Comparison of ENCODE assay signal across 8 mouse cellular contexts in genomic region chr7:99139841-99140491, GRCm38 (mm10). TPM values are rescaled to one million over a fixed set of nuclear protein-coding genes. Genes with fewer than 3 reads are reported as not detected.
DNase-seq lines count a peak whose midpoint lies in the region; ATAC-seq lines count a peak whose summit lies in the region.

No protein-coding gene starts in this region.

- H3K27me3 ChIP-seq in lung, embryonic 15.5 days, result no peaks in the 10 kb centered on the region
- H3K27me3 ChIP-seq in hindbrain, embryonic 11.5 days (ENCODE audit: control insufficient read depth, insufficient read depth, low read length), result no peaks in the 10 kb centered on the region
- no peaks in the 10 kb centered on the region for H3K27me3 ChIP-seq in liver, embryonic 16.5 days (ENCODE audit: control insufficient read depth, insufficient read depth, low read depth, low read length)
- no peaks in the 10 kb centered on the region for H3K27me3 ChIP-seq in stomach, embryonic 16.5 days (ENCODE audit: control insufficient read depth, insufficient read depth, low read length)

- H3K4me1 ChIP-seq in lung, embryonic 15.5 days, result peaks cover 26% of the 10 kb centered on the region
- peaks cover 6% of the 10 kb centered on the region for H3K4me1 ChIP-seq in brown adipose tissue, adult 24 weeks (ENCODE audit: control insufficient read depth, insufficient read depth, insufficient read length, low read length)
- no peaks in the 10 kb centered on the region; the same call in 1 of the 2 replicates for H3K4me1 ChIP-seq in hindbrain, embryonic 11.5 days (replicated peaks; ENCODE audit: control insufficient read depth, insufficient read depth, low read length)
- H3K4me1 ChIP-seq in liver, embryonic 16.5 days (ENCODE audit: control insufficient read depth, low read depth, low read length), result peaks cover 23% of the 10 kb centered on the region
- peaks cover 14% of the 10 kb centered on the region for H3K4me1 ChIP-seq in stomach, embryonic 16.5 days (ENCODE audit: control insufficient read depth, insufficient read depth, low read length)

- WGBS in lung, embryonic 15.5 days, result under 1% methylated on average over 13 of the region's 13 CpGs
- under 1% methylated on average over 13 of the region's 13 CpGs for WGBS in hindbrain, embryonic 11.5 days
- 1% methylated on average over 13 of the region's 13 CpGs for WGBS in liver, embryonic 16.5 days (ENCODE audit: insufficient replicate concordance)
- WGBS in stomach, embryonic 16.5 days, result under 1% methylated on average over 13 of the region's 13 CpGs

- no peaks in the 10 kb centered on the region for H3K36me3 ChIP-seq in lung, embryonic 15.5 days
- H3K36me3 ChIP-seq in hindbrain, embryonic 11.5 days (ENCODE audit: control insufficient read depth, insufficient read depth, low read length), result no peaks in the 10 kb centered on the region
- H3K36me3 ChIP-seq in liver, embryonic 16.5 days (ENCODE audit: control insufficient read depth, insufficient read depth), result no peaks in the 10 kb centered on the region
- no peaks in the 10 kb centered on the region for H3K36me3 ChIP-seq in stomach, embryonic 16.5 days (ENCODE audit: control insufficient read depth, insufficient read depth, low read length)

- peak overlapping the region; percentile 74 for H3K9ac ChIP-seq in lung, embryonic 15.5 days
- H3K9ac ChIP-seq in hindbrain, embryonic 11.5 days (ENCODE audit: low read depth, low read length), result peak overlapping the region; percentile 82
- H3K9ac ChIP-seq in liver, embryonic 16.5 days (ENCODE audit: low read depth, low read length), result peak overlapping the region; percentile 88
- peak overlapping the region; percentile 88 for H3K9ac ChIP-seq in stomach, embryonic 16.5 days (ENCODE audit: low read length)

- H3K4me3 ChIP-seq in lung, embryonic 15.5 days, result peak overlapping the region; percentile 92
- peak overlapping the region; percentile 86 for H3K4me3 ChIP-seq in brown adipose tissue, adult 24 weeks (ENCODE audit: insufficient read depth, low read depth, low read length)
- H3K4me3 ChIP-seq in hindbrain, embryonic 11.5 days (ENCODE audit: low read depth, low read length), result peak overlapping the region; percentile 92
- peak overlapping the region; percentile 92 for H3K4me3 ChIP-seq in liver, embryonic 16.5 days (ENCODE audit: low read depth, low read length)
- H3K4me3 ChIP-seq in stomach, embryonic 16.5 days (replicated peaks; ENCODE audit: low read length), result peak overlapping the region; percentile 65

- peak overlapping the region; percentile 86 for H3K27ac ChIP-seq in lung, embryonic 15.5 days
- H3K27ac ChIP-seq in brown adipose tissue, adult 24 weeks (replicated peaks; ENCODE audit: low read depth, low read length), result peak overlapping the region; percentile 64
- no peak overlapping the region for H3K27ac ChIP-seq in hindbrain, embryonic 11.5 days (ENCODE audit: low read depth, low read length)
- H3K27ac ChIP-seq in liver, embryonic 16.5 days (ENCODE audit: low read length), result peak overlapping the region; percentile 77
- peak overlapping the region; percentile 91 for H3K27ac ChIP-seq in stomach, embryonic 16.5 days (ENCODE audit: low read length)

- peak overlapping the region; percentile 82 for H3K4me2 ChIP-seq in lung, embryonic 15.5 days
- peak overlapping the region; percentile 85 for H3K4me2 ChIP-seq in hindbrain, embryonic 11.5 days (replicated peaks; ENCODE audit: low read depth, low read length)
- H3K4me2 ChIP-seq in liver, embryonic 16.5 days (ENCODE audit: low read depth, low read length), result peak overlapping the region; percentile 86
- H3K4me2 ChIP-seq in stomach, embryonic 16.5 days (ENCODE audit: low read depth, low read length), result peak overlapping the region; percentile 83

- no peak for ATAC-seq in lung, embryonic 15.5 days (ENCODE audit: borderline replicate concordance, extremely low read depth, low FRiP score, low TSS enrichment)
- no peak for ATAC-seq in hindbrain, embryonic 11.5 days (ENCODE audit: low FRiP score)
- ATAC-seq in liver, embryonic 16.5 days (ENCODE audit: low read depth), result no peak
- no peak for ATAC-seq in stomach, embryonic 16.5 days (ENCODE audit: insufficient read depth, low FRiP score)
- ATAC-seq in megakaryocyte progenitor cell, adult 5-6 weeks (replicated peaks; ENCODE audit: poor library complexity), result no peak

- DNase-seq in lung, adult 18-20 months, result no peak
- peak; percentile 44 for DNase-seq in hindbrain, embryonic 11.5 days (ENCODE audit: low spot score)
- DNase-seq in cerebellum, adult 8-10 months, result no peak

- no peaks in the 10 kb centered on the region for H3K9me3 ChIP-seq in lung, embryonic 15.5 days
- no peaks in the 10 kb centered on the region for H3K9me3 ChIP-seq in hindbrain, embryonic 11.5 days (ENCODE audit: control insufficient read depth, low read length)
- no peaks in the 10 kb centered on the region for H3K9me3 ChIP-seq in liver, embryonic 16.5 days (replicated peaks; ENCODE audit: control insufficient read depth, low read length)
- no peaks in the 10 kb centered on the region for H3K9me3 ChIP-seq in stomach, embryonic 16.5 days (replicated peaks; ENCODE audit: control insufficient read depth, low read length)

RNA-seq across cellular contexts. Expression of gene Uvrag, which starts 1.0 kb away (rescaled TPM):
- polyA plus RNA-seq in lung, embryonic 15.5 days (2015; fragmentation: Nextera tagmentation; extraction: Ambion mirVana), result 21.8 and 23.7 TPM in 2 replicates
- 11.5 and 12.4 TPM in 2 replicates for polyA plus RNA-seq in brown adipose tissue, adult 24 weeks (2012; ENCODE audit: insufficient read depth, insufficient read length, missing spikeins)
- 11.7 and 13.1 TPM in 2 replicates for polyA plus RNA-seq in hindbrain, embryonic 11.5 days (2014; fragmentation: Nextera tagmentation; extraction: Ambion mirVana)
- polyA plus RNA-seq in liver, embryonic 16.5 days (2015; fragmentation: Nextera tagmentation; extraction: Ambion mirVana), result 7.6 and 8.2 TPM in 2 replicates
- polyA plus RNA-seq in stomach, embryonic 16.5 days (2015; fragmentation: Nextera tagmentation; extraction: Ambion mirVana), result 14.4 and 14.8 TPM in 2 replicates
- total RNA-seq in megakaryocyte progenitor cell, adult 5-6 weeks (2015), result 22.6 and 24.6 TPM in 2 replicates
- 33.9 TPM in 2 replicates for total RNA-seq in megakaryocyte progenitor cell, adult 5-6 weeks (2017)

RNA-seq across cellular contexts. Expression of gene Dgat2, which starts 42.6 kb away (rescaled TPM):
- 32.7 and 34.7 TPM in 2 replicates for polyA plus RNA-seq in lung, embryonic 15.5 days (2015; fragmentation: Nextera tagmentation; extraction: Ambion mirVana)
- polyA plus RNA-seq in brown adipose tissue, adult 24 weeks (2012; ENCODE audit: insufficient read depth, insufficient read length, missing spikeins), result 1,082 and 1,581 TPM in 2 replicates
- 9.4 and 11.2 TPM in 2 replicates for polyA plus RNA-seq in hindbrain, embryonic 11.5 days (2014; fragmentation: Nextera tagmentation; extraction: Ambion mirVana)
- 168 and 194 TPM in 2 replicates for polyA plus RNA-seq in liver, embryonic 16.5 days (2015; fragmentation: Nextera tagmentation; extraction: Ambion mirVana)
- 103 and 124 TPM in 2 replicates for polyA plus RNA-seq in stomach, embryonic 16.5 days (2015; fragmentation: Nextera tagmentation; extraction: Ambion mirVana)
- 11.4 and 12.2 TPM in 2 replicates for total RNA-seq in megakaryocyte progenitor cell, adult 5-6 weeks (2015)
- 8.5 and 12.2 TPM in 2 replicates for total RNA-seq in megakaryocyte progenitor cell, adult 5-6 weeks (2017)
